Mouse (Mus musculus) right cerebral cortex, adult 18-20 months (tissue): Measurements from ENCODE around the gene Arhgap42.

ENCODE experiments used
- DNase-seq: peaks from one replicate; pipeline ENCODE4 v3.0.0; 2022; ENCODE audit warnings: mixed read lengths

Arhgap42 gene

DNA sequence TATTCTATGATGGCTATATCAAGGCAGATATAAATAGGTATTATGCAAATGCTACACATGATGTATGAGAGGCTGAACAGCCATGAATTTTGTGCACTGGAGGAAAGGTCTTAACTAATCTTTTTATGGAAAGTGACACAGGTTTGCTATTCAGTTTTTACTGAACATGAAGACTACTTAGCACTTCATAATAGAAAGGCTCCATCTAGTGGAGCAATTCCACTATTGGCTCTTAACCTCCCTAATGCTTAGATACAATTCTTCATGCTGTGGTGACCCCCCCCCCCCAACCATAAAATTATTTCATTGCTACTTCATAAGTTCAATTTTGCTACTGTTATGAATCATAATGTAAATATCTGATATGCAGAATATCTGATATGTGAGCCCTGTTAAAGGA lies 237.7 kb downstream of the Arhgap42 start:
- no peak for DNase-seq

DNA sequence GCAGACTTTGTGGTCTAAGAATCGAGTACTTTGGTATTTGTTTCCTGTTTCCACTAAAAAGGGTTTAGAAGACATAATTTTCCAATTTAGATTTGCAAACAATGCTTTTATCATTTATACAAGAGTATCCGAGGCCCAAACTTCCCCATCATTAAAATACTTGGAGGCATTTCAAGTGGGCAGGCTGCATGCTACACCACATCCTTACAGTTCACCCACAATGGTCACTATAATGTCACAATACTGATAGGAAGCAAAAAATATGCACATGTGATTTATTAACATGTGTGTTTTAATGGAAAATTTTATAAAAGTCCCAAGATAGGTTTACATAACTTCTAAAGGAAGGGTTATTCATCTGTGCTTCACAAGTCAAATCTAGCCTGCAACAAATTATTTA lies 242.4 kb downstream of the Arhgap42 start:
- no peak for DNase-seq

DNA sequence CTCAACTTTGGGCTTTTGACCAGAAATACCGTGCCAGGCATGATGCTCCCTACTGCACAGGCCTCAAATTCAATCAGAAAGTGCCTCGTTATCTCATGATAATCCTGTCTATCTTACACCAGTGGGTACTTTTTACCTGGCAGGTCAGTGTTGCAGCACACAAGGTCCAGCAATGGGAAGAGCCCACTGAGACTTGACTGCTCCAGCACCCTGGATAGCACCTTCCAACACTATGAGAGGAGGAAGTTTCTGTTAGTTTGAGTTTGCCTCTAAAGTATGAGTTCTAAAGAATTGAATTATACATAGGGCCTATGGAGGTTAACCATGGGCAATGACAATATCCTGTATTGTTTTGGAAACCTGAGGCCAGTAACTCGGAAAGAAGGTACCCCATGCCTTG lies 256.6 kb downstream of the Arhgap42 start:
- no peak for DNase-seq

- peak; percentile 22 for DNase-seq
Observed at GRCm38 (mm10) chr9:8977775-8978174, 261.1 kb downstream of the Arhgap42 start.

- no peak for DNase-seq
Observed at GRCm38 (mm10) chr9:8971491-8971890, 267.4 kb downstream of the Arhgap42 start, which contains the start of gene Gm16485. Gene Gm16485, plus strand, starts transcription at chr9:8971791.

DNA sequence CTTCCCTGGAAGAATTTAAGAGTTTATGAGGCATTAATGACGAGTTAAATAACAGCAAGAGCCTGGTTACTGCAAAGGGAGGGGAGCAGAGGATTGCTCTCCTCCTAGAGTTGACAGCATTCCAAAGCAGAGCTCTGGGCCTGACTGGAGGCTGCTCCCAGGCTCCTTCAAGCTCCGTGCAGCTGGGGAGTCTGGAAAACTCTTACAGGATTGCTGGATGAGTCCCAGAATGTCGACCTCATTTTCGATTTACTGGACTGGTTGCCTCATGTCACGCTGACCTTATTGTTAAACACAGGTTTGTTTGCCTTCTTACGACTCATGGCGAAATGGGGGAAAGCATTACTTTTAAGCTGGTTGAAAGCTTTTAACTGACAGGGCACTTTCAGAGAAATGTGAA lies 268.7 kb downstream of the Arhgap42 start:
- no peak for DNase-seq

- peak; percentile 29 for DNase-seq
Observed at GRCm38 (mm10) chr9:8964512-8965133, 274.3 kb downstream of the Arhgap42 start.

- no peak for DNase-seq
Observed at GRCm38 (mm10) chr9:8953306-8953705, 285.6 kb downstream of the Arhgap42 start.
